In the genomic region with DNA sequence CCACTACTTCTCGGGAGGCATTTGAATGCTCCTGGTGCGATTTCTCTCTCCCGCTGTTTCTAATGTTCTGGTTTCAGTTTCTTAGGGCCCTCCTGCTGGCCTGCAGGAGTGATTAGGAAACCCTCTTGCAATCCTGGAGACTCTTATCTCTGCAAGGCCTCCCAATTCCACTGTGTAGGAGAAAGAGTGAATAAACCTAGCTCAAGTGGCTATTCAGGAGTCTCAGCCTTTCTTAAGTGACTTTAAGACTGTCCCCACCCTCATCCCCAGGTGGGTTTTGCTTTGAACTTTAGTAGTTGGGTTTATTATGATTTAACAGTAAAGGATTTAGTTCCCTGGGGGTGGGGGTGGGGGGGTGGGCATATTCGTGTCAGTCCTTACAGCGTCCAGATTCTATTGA, we compare ENCODE assay signal across 21 mouse cellular contexts.
"Had no signal": no experiment of that assay in that cellular context is flagged by ENCODE, and none has a peak within 500 bp of the region (broad histone marks: within the 10 kb centered on the region; RNA-seq: fewer than 3 reads in every experiment).

No protein-coding gene starts in this region.

- H3K4me3 ChIP-seq: limb, embryonic 10.5 days; limb, embryonic 13.5 days; liver, embryonic 12.5 days; liver, embryonic 15.5 days; neural tube, embryonic 12.5 days; neural tube, embryonic 15.5 days had no signal

- ATAC-seq: inflammation-experienced regulatory T-cells, adult 6 months; intestine, embryonic 16.5 days; liver, embryonic 12.5 days had no signal

- H3K4me1 ChIP-seq: limb, embryonic 10.5 days; limb, embryonic 13.5 days; liver, embryonic 12.5 days; liver, embryonic 15.5 days; neural tube, embryonic 12.5 days; neural tube, embryonic 15.5 days had no signal

- H3K4me2 ChIP-seq: limb, embryonic 13.5 days; liver, embryonic 12.5 days; liver, embryonic 15.5 days; midbrain, embryonic 11.5 days; neural tube, embryonic 12.5 days; neural tube, embryonic 15.5 days had no signal

- DNase-seq: kidney, adult 18-20 months; kidney, adult 9 months; kidney, postnatal 14 days; kidney, postnatal 4 days; liver; midbrain, embryonic 14.5 days; right cerebral cortex, adult 18-20 months; right cerebral cortex, postnatal 14 days; right cerebral cortex, postnatal 4 days; thymus, adult 2 months; thymus, postnatal 14 days had no signal

- H3K27ac ChIP-seq: limb, embryonic 10.5 days; limb, embryonic 13.5 days; liver, embryonic 12.5 days; liver, embryonic 15.5 days; neural tube, embryonic 12.5 days; neural tube, embryonic 15.5 days; stomach, postnatal 0 days had no signal

- H3K36me3 ChIP-seq: limb, embryonic 10.5 days; limb, embryonic 13.5 days; liver, embryonic 12.5 days; liver, embryonic 15.5 days; neural tube, embryonic 12.5 days; neural tube, embryonic 15.5 days had no signal

- H3K9ac ChIP-seq: limb, embryonic 13.5 days; liver, embryonic 12.5 days; liver, embryonic 15.5 days; neural tube, embryonic 12.5 days; neural tube, embryonic 15.5 days had no signal

- H3K9me3 ChIP-seq: limb, embryonic 10.5 days; limb, embryonic 13.5 days; liver, embryonic 12.5 days; liver, embryonic 15.5 days; neural tube, embryonic 12.5 days; neural tube, embryonic 15.5 days had no signal

- H3K27me3 ChIP-seq: limb, embryonic 13.5 days; liver, embryonic 12.5 days; liver, embryonic 15.5 days; neural tube, embryonic 12.5 days; neural tube, embryonic 15.5 days had no signal
